Mouse (Mus musculus) midbrain, embryonic 16.5 days (tissue): ENCODE measurements at regions not wholly inside any gene's neighbourhood (a gene's known extent, or its start where the extent isn't known, plus 50 kb on each side); places are given as distances from the start of the nearest gene placed in this dataset.

Source experiments
- ATAC-seq: fragments of 200-750 bp; cut with Nextera tagmentation; 2 replicates; pipeline ENCODE4 v1.8.0; 2017; ENCODE audit warnings: moderate TSS enrichment
- H3K27ac ChIP-seq: fragments of 300-500 bp; sonication (generic); 2 replicates; pipeline ENCODE4 v1.5.1; 2014; ENCODE audit warnings: mild to moderate bottlenecking, low read length, mixed read lengths
- H3K27me3 ChIP-seq: fragments of 300-500 bp; sonication (generic); 2 replicates; pipeline ENCODE4 v1.6.1; 2014; ENCODE audit warnings: low read depth, low read length, mixed read lengths; ENCODE audit not compliant: control insufficient read depth, insufficient read depth
- H3K36me3 ChIP-seq: fragments of 300-500 bp; sonication (generic); 2 replicates; pipeline ENCODE4 v1.6.1; 2014; ENCODE audit warnings: mild to moderate bottlenecking, low read length, moderate library complexity, mixed read lengths; ENCODE audit not compliant: control insufficient read depth, insufficient read depth
- H3K4me1 ChIP-seq: fragments of 300-500 bp; sonication (generic); 2 replicates; pipeline ENCODE4 v1.6.1; 2014; ENCODE audit warnings: mild to moderate bottlenecking, low read length, mixed read lengths; ENCODE audit not compliant: control insufficient read depth, insufficient read depth
- H3K4me2 ChIP-seq: fragments of 300-500 bp; sonication (generic); 2 replicates; pipeline ENCODE4 v1.6.1; 2014; ENCODE audit warnings: mild to moderate bottlenecking, low read length, mixed read lengths
- H3K4me3 ChIP-seq: fragments of 300-500 bp; sonication (generic); 2 replicates; pipeline ENCODE4 v1.5.1; 2014; ENCODE audit warnings: low read depth, mild to moderate bottlenecking, low read length, moderate library complexity, mixed read lengths
- H3K9ac ChIP-seq: fragments of 300-500 bp; sonication (generic); 2 replicates; pipeline ENCODE4 v1.6.1; 2014; ENCODE audit warnings: low read depth, low read length, mixed read lengths
- H3K9me3 ChIP-seq: fragments of 300-500 bp; sonication (generic); replicated peaks from 2 replicates; pipeline ENCODE4 v1.6.1; 2014; ENCODE audit warnings: mild to moderate bottlenecking, low read length, mixed read lengths; ENCODE audit not compliant: control insufficient read depth, poor library complexity, severe bottlenecking
- WGBS: fragments of 180-500 bp; shearing (Covaris S2); extraction: QIAGEN DNeasy Blood & Tissue Kit; methylation state at CpG from one replicate; pipeline ENCODE4 v1.1.7; 2014; 5-methylcytosine and 5-hydroxymethylcytosine counted together

- H3K9me3 ChIP-seq = no peaks in the 10 kb centered on the region
- H3K4me1 ChIP-seq = peaks cover 6% of the 10 kb centered on the region
- no peaks in the 10 kb centered on the region; the same call in 1 of the 2 replicates for H3K27me3 ChIP-seq
- no peak overlapping the region for H3K4me3 ChIP-seq
- H3K36me3 ChIP-seq = no peaks in the 10 kb centered on the region
- no peak for ATAC-seq
- peak overlapping the region; percentile 21; the same call in 1 of the 2 replicates for H3K4me2 ChIP-seq
- H3K9ac ChIP-seq = no peak overlapping the region
- 0 out of 2 replicates have a peak overlapping the region, but pooled peaks have one; percentile 5 for H3K27ac ChIP-seq
- WGBS = 45% methylated on average over 5 of the region's 5 CpGs
These were observed 65.0 kb upstream of the Tmco5 start for GRCm38 (mm10) chr2:116813559-116813895.

GRCm38 (mm10) chr2:116817134-116817533, 61.4 kb upstream of the Tmco5 start:
- no peak overlapping the region for H3K4me2 ChIP-seq
- no peaks in the 10 kb centered on the region for H3K9me3 ChIP-seq
- H3K36me3 ChIP-seq = no peaks in the 10 kb centered on the region
- WGBS = 16% methylated on average over 6 of the region's 6 CpGs
- no peak for ATAC-seq
- no peak overlapping the region for H3K9ac ChIP-seq
- no peak overlapping the region for H3K4me3 ChIP-seq
- no peaks in the 10 kb centered on the region for H3K27me3 ChIP-seq
- peaks cover 13% of the 10 kb centered on the region for H3K4me1 ChIP-seq
- H3K27ac ChIP-seq = no peak overlapping the region

- H3K27me3 ChIP-seq = no peaks in the 10 kb centered on the region
- no peak for ATAC-seq
- no peak overlapping the region for H3K4me3 ChIP-seq
- H3K4me2 ChIP-seq = peak overlapping the region; percentile 36
- H3K4me1 ChIP-seq = peaks cover 11% of the 10 kb centered on the region
- WGBS = 14% methylated on average over 9 of the region's 9 CpGs
- H3K9ac ChIP-seq = no peak overlapping the region
- no peaks in the 10 kb centered on the region for H3K36me3 ChIP-seq
- H3K27ac ChIP-seq = peak overlapping the region; percentile 46; the same call in 1 of the 2 replicates
- no peaks in the 10 kb centered on the region for H3K9me3 ChIP-seq
These were observed 60.9 kb upstream of the Tmco5 start for GRCm38 (mm10) chr2:116817561-116817960.

GRCm38 (mm10) chr2:116818550-116818949, 59.9 kb upstream of the Tmco5 start:
- 37% methylated on average over 2 of the region's 2 CpGs for WGBS
- no peak overlapping the region for H3K4me2 ChIP-seq
- H3K4me1 ChIP-seq = peaks cover 9% of the 10 kb centered on the region
- no peak overlapping the region for H3K4me3 ChIP-seq
- no peak overlapping the region for H3K9ac ChIP-seq
- no peaks in the 10 kb centered on the region for H3K27me3 ChIP-seq
- ATAC-seq = no peak
- H3K36me3 ChIP-seq = no peaks in the 10 kb centered on the region
- peak overlapping the region; percentile 59 for H3K27ac ChIP-seq
- H3K9me3 ChIP-seq = no peaks in the 10 kb centered on the region

- H3K27me3 ChIP-seq = no peaks in the 10 kb centered on the region
- peak overlapping the region; percentile 60 for H3K27ac ChIP-seq
- peaks cover 9% of the 10 kb centered on the region for H3K4me1 ChIP-seq
- ATAC-seq = no peak
- no peak overlapping the region for H3K9ac ChIP-seq
- WGBS = 21% methylated on average over 13 of the region's 13 CpGs
- no peaks in the 10 kb centered on the region for H3K9me3 ChIP-seq
- H3K36me3 ChIP-seq = no peaks in the 10 kb centered on the region
- peak overlapping the region; percentile 31 for H3K4me2 ChIP-seq
- H3K4me3 ChIP-seq = no peak overlapping the region
These were observed 59.3 kb upstream of the Tmco5 start for GRCm38 (mm10) chr2:116819016-116819687.

GRCm38 (mm10) chr2:116820831-116821745, 57.4 kb upstream of the Tmco5 start:
- peak overlapping the region; percentile 2; the same call in 1 of the 2 replicates for H3K9ac ChIP-seq
- no peak overlapping the region; the same call in 1 of the 2 replicates for H3K4me3 ChIP-seq
- no peaks in the 10 kb centered on the region for H3K27me3 ChIP-seq

More at GRCm38 (mm10) chr2:116820831-116821745, 57.4 kb upstream of the Tmco5 start:
- peaks cover 9% of the 10 kb centered on the region for H3K4me1 ChIP-seq
- H3K9me3 ChIP-seq = no peaks in the 10 kb centered on the region
- peak overlapping the region; percentile 33 for H3K4me2 ChIP-seq
- H3K36me3 ChIP-seq = no peaks in the 10 kb centered on the region
- ATAC-seq = peak; percentile 74
- peak overlapping the region; percentile 51 for H3K27ac ChIP-seq
- 23% methylated on average over 13 of the region's 13 CpGs for WGBS
